Mouse (Mus musculus) C2C12 (cell line): ENCODE results near the gene Smcp.

Experiments used
- CEBPB ChIP-seq: IDR thresholded peaks from one replicate; pipeline ENCODE4 v1.6.1; 2011; ENCODE audit warnings: low read depth, mild to moderate bottlenecking, control low read depth, moderate library complexity
- CTCF ChIP-seq: IDR thresholded peaks from one replicate; pipeline ENCODE4 v1.5.1; 2011; ENCODE audit not compliant: control insufficient read depth, insufficient read depth, insufficient read length
- MAX ChIP-seq: IDR thresholded peaks from one replicate; pipeline ENCODE4 v1.6.1; 2011; ENCODE audit warnings: mild to moderate bottlenecking, control low read depth
- MYOD1 ChIP-seq: IDR thresholded peaks from one replicate; pipeline ENCODE4 v1.6.1; 2011; ENCODE audit warnings: low read depth; ENCODE audit not compliant: control insufficient read depth, insufficient read length
- MYOG ChIP-seq: IDR thresholded peaks from one replicate; pipeline ENCODE4 v1.6.1; 2011; ENCODE audit not compliant: control insufficient read depth, insufficient read length; ENCODE audit errors: extremely low read depth
- USF1 ChIP-seq: IDR thresholded peaks from one replicate; pipeline ENCODE4 v1.6.1; 2011; ENCODE audit warnings: low read depth, mild to moderate bottlenecking, control low read depth, moderate library complexity

DNA sequence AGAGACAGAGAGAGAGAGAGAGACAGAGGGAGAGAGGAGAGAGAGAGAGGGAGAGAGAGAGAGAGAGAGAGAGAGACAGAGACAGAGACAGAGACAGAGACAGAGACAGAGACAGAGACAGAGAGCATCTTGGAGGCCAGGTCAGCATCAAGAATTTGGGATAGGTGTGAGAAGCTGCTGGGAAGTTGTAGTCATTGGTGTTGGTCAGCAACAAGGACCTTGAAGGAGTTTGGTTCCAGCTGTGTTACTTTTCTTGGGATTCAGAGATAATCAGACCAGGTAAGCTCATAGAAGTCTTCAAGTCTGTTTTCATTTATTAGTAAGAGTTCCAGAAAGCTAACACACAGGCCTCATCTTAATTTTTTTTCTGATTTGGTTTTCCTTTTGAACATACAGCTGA lies 18.6 kb upstream of the Smcp start, which contains the start of gene 2210017I01Rik:
- no peak for TF ChIP-seq MAX
- no peak for TF ChIP-seq CTCF
- no peak for TF ChIP-seq MYOG
- TF ChIP-seq USF1: no peak
- TF ChIP-seq MYOD1: no peak
- TF ChIP-seq CEBPB: no peak
